Comparison of ENCODE assay signal across 19 mouse cellular contexts in genomic region chr15:31253380-31253779, GRCm38 (mm10). TPM values are rescaled to one million over a fixed set of nuclear protein-coding genes. Genes with fewer than 3 reads are reported as not detected.
DNase-seq lines count a peak whose midpoint lies in the region; ATAC-seq and TF ChIP-seq lines count a peak whose summit lies in the region.
"Had no signal": no experiment of that assay in that cellular context is flagged by ENCODE, and none has a peak within 500 bp of the region (broad histone marks: within the 10 kb centered on the region; RNA-seq: fewer than 3 reads in every experiment).

No protein-coding gene starts in this region.

- no peak for DNase-seq in forebrain, postnatal 0 days
- DNase-seq in A20 (ENCODE audit: low read depth, low spot score), result peak; percentile 20
- no peak for DNase-seq in kidney, adult 18-20 months
- DNase-seq in layer of hippocampus, adult 9-10 months (ENCODE audit: low spot score), result no peak
- DNase-seq: adrenal gland, postnatal 10 days; cerebellum, adult 2 months; left cerebral cortex, postnatal 4 days; lung, adult 18-20 months; lung, postnatal 10 days had no signal

- H3K36me3 ChIP-seq in forebrain, postnatal 0 days (ENCODE audit: insufficient read depth), result no peaks in the 10 kb centered on the region
- no peaks in the 10 kb centered on the region for H3K36me3 ChIP-seq in forebrain, embryonic 13.5 days (ENCODE audit: poor library complexity, severe bottlenecking)
- peaks cover 92% of the 10 kb centered on the region for H3K36me3 ChIP-seq in megakaryocyte, embryonic 14.5 days (replicated peaks; ENCODE audit: low read length)
- H3K36me3 ChIP-seq: embryonic facial prominence, embryonic 15.5 days; forebrain, embryonic 15.5 days; hindbrain, embryonic 10.5 days; midbrain, embryonic 15.5 days had no signal

- TF ChIP-seq CTCF in forebrain, postnatal 0 days (IDR thresholded peaks at IDR 0.05; ENCODE audit: low read depth), result 0 out of 2 replicates have a peak, but pooled peaks have one; percentile 13

- no peak overlapping the region for H3K9ac ChIP-seq in forebrain, postnatal 0 days
- no peak overlapping the region for H3K9ac ChIP-seq in forebrain, embryonic 13.5 days
- H3K9ac ChIP-seq: embryonic facial prominence, embryonic 15.5 days; forebrain, embryonic 15.5 days; liver, embryonic 12.5 days; midbrain, embryonic 15.5 days had no signal

- 0 out of 2 replicates have a peak, but pooled peaks cover 3% of the 10 kb centered on the region for H3K4me1 ChIP-seq in forebrain, postnatal 0 days (ENCODE audit: insufficient read depth)
- peaks cover 17% of the 10 kb centered on the region for H3K4me1 ChIP-seq in forebrain, embryonic 13.5 days
- peaks cover 90% of the 10 kb centered on the region for H3K4me1 ChIP-seq in megakaryocyte, embryonic 14.5 days

- 74% methylated on average over 8 of the region's 8 CpGs for WGBS in forebrain, postnatal 0 days
- WGBS in forebrain, embryonic 13.5 days, result 72% methylated on average over 8 of the region's 8 CpGs

- no peaks in the 10 kb centered on the region for H3K9me3 ChIP-seq in forebrain, postnatal 0 days (ENCODE audit: low read length)
- H3K9me3 ChIP-seq in forebrain, embryonic 13.5 days (replicated peaks), result no peaks in the 10 kb centered on the region
- no peaks in the 10 kb centered on the region for H3K9me3 ChIP-seq in megakaryocyte, embryonic 14.5 days
- H3K9me3 ChIP-seq: embryonic facial prominence, embryonic 15.5 days; forebrain, embryonic 15.5 days; hindbrain, embryonic 10.5 days; liver, embryonic 12.5 days; midbrain, embryonic 15.5 days had no signal

- H3K27ac ChIP-seq in forebrain, postnatal 0 days (ENCODE audit: low read depth, low read length), result no peak overlapping the region
- H3K27ac ChIP-seq in forebrain, embryonic 13.5 days, result no peak overlapping the region
- H3K27ac ChIP-seq: embryonic facial prominence, embryonic 15.5 days; forebrain, embryonic 15.5 days; hindbrain, embryonic 10.5 days; liver, embryonic 12.5 days; midbrain, embryonic 15.5 days had no signal

- ATAC-seq in forebrain, postnatal 0 days, result no peak
- ATAC-seq in forebrain, embryonic 13.5 days, result no peak
- ATAC-seq in megakaryocyte, adult 5-6 weeks (ENCODE audit: poor library complexity, severe bottlenecking), result no peak
- ATAC-seq in hematopoietic stem cell, adult 5-6 weeks (replicated peaks in 1 of 2; ENCODE audit: insufficient read depth in 1 of 2, low FRiP score in 2 of 2, low TSS enrichment in 1 of 2, low read depth in 1 of 2, poor library complexity in 2 of 2, severe bottlenecking in 2 of 2), result peak; percentile 25 to 34; a peak in 1 of 4 replicates
- ATAC-seq: forebrain, embryonic 15.5 days; intestine, postnatal 0 days; midbrain, embryonic 15.5 days had no signal

- H3K4me2 ChIP-seq in forebrain, postnatal 0 days (ENCODE audit: low read depth), result no peak overlapping the region
- no peak overlapping the region for H3K4me2 ChIP-seq in forebrain, embryonic 13.5 days
- H3K4me2 ChIP-seq: embryonic facial prominence, embryonic 15.5 days; forebrain, embryonic 15.5 days; midbrain, embryonic 15.5 days had no signal

- H3K4me3 ChIP-seq in forebrain, postnatal 0 days (ENCODE audit: low read depth, low read length), result no peak overlapping the region
- no peak overlapping the region for H3K4me3 ChIP-seq in forebrain, embryonic 13.5 days
- H3K4me3 ChIP-seq in megakaryocyte, embryonic 14.5 days (replicated peaks), result peak overlapping the region; percentile 42
- H3K4me3 ChIP-seq: embryonic facial prominence, embryonic 15.5 days; forebrain, embryonic 15.5 days; hindbrain, embryonic 10.5 days; liver, embryonic 12.5 days; midbrain, embryonic 15.5 days had no signal

- H3K27me3 ChIP-seq in forebrain, postnatal 0 days (ENCODE audit: insufficient read depth, low read length), result no peaks in the 10 kb centered on the region
- no peaks in the 10 kb centered on the region for H3K27me3 ChIP-seq in forebrain, embryonic 13.5 days
- H3K27me3 ChIP-seq in megakaryocyte, embryonic 14.5 days (replicated peaks), result no peaks in the 10 kb centered on the region
- H3K27me3 ChIP-seq: embryonic facial prominence, embryonic 15.5 days; forebrain, embryonic 15.5 days; liver, embryonic 12.5 days; midbrain, embryonic 15.5 days had no signal

RNA-seq across cellular contexts. Expression of gene Dap, which starts 29.3 kb away (rescaled TPM):
- 14.1 and 16.1 TPM in 2 replicates for total RNA-seq in forebrain, postnatal 0 days (2014; rRNA removed)
- 21.1 and 22.6 TPM in 2 replicates for polyA plus RNA-seq in forebrain, postnatal 0 days (2015; fragmentation: Nextera tagmentation; extraction: Ambion mirVana)
- polyA plus RNA-seq in forebrain, embryonic 13.5 days (2015; fragmentation: Nextera tagmentation; extraction: Ambion mirVana), result 23.3 and 23.8 TPM in 2 replicates
- 121 and 178 TPM in 2 replicates for polyA plus RNA-seq in megakaryocyte, embryonic 14.5 days (2012; ENCODE audit: insufficient read depth, low replicate concordance)
- total RNA-seq in megakaryocyte, adult 5-6 weeks (2015), result 91.4 and 97.3 TPM in 2 replicates
- 63.1 and 66.6 TPM in 2 replicates for total RNA-seq in megakaryocyte, adult 5-6 weeks (2017)
- 44.0 and 103 TPM in 2 replicates for total RNA-seq in hematopoietic stem cell, adult 5-6 weeks (2017)

Comparison
In these comparisons a context has a peak if more than half of its experiments do, and no peak if none do; other contexts are left out.
1. ATAC-seq: peak in hematopoietic stem cell, adult 5-6 weeks (2 of 2); none in forebrain, postnatal 0 days (single experiment), forebrain, embryonic 13.5 days (single experiment) and megakaryocyte, adult 5-6 weeks (single experiment).